Mouse (Mus musculus): ENCODE data around the gene Aqp9. TPM values are rescaled to one million over a fixed set of nuclear protein-coding genes. Genes with fewer than 3 reads are reported as not detected.
"Not testable (repeated sequence)": the region's sequence is repeated elsewhere in the genome, so short reads cannot be mapped to it uniquely, and the experiment has no call there.

Aqp9 gene
- polyA plus RNA-seq, 1 experiment, result 2.6 TPM

GRCm38 (mm10) chr9:71148890-71149289, 19.6 kb downstream of the Aqp9 start:
- TF ChIP-seq POLR2A (IDR thresholded peaks at IDR 0.05; ENCODE audit: extremely low read depth, insufficient read depth, low read length) (no peak), CTCF (IDR thresholded peaks at IDR 0.05; ENCODE audit: extremely low read depth, insufficient read depth, low read length) (no peak)
- Histone ChIP-seq H3K4me1 (ENCODE audit: control insufficient read depth, insufficient read depth, low read length) (no peaks in the 10 kb centered on the region), H3K4me3 (ENCODE audit: insufficient read depth, low read length) (no peak overlapping the region), H3K27ac (ENCODE audit: insufficient read depth, low read length) (no peak overlapping the region)

- Histone ChIP-seq H3K4me3 (ENCODE audit: insufficient read depth, low read length) (no peak overlapping the region), H3K27ac (ENCODE audit: insufficient read depth, low read length) (no peak overlapping the region), H3K4me1 (ENCODE audit: control insufficient read depth, insufficient read depth, low read length) (no peaks in the 10 kb centered on the region)
- no peak for TF ChIP-seq CTCF (IDR thresholded peaks at IDR 0.05; ENCODE audit: extremely low read depth, insufficient read depth, low read length)
- no peak for TF ChIP-seq POLR2A (IDR thresholded peaks at IDR 0.05; ENCODE audit: extremely low read depth, insufficient read depth, low read length)
Measured at GRCm38 (mm10) chr9:71146210-71146609, 22.3 kb downstream of the Aqp9 start.

GRCm38 (mm10) chr9:71140205-71140604, 28.3 kb downstream of the Aqp9 start:
- Histone ChIP-seq H3K27ac (ENCODE audit: insufficient read depth, low read length) (no peak overlapping the region), H3K4me1 (ENCODE audit: control insufficient read depth, insufficient read depth, low read length) (no peaks in the 10 kb centered on the region), H3K4me3 (ENCODE audit: insufficient read depth, low read length) (no peak overlapping the region)
- no peak for TF ChIP-seq CTCF (IDR thresholded peaks at IDR 0.05; ENCODE audit: extremely low read depth, insufficient read depth, low read length)

GRCm38 (mm10) chr9:71138936-71139335, 29.5 kb downstream of the Aqp9 start:
- no peak for TF ChIP-seq CTCF (IDR thresholded peaks at IDR 0.05; ENCODE audit: extremely low read depth, insufficient read depth, low read length)
- no peak for TF ChIP-seq POLR2A (IDR thresholded peaks at IDR 0.05; ENCODE audit: extremely low read depth, insufficient read depth, low read length)
- H3K4me1 ChIP-seq (ENCODE audit: control insufficient read depth, insufficient read depth, low read length), result no peaks in the 10 kb centered on the region
- H3K4me3 ChIP-seq (ENCODE audit: insufficient read depth, low read length), result no peak overlapping the region
- H3K27ac ChIP-seq (ENCODE audit: insufficient read depth, low read length), result no peak overlapping the region

GRCm38 (mm10) chr9:71137267-71137945, 31.1 kb downstream of the Aqp9 start:
- H3K4me1 ChIP-seq (ENCODE audit: control insufficient read depth, insufficient read depth, low read length), result no peaks in the 10 kb centered on the region
- no peak overlapping the region for H3K4me3 ChIP-seq (ENCODE audit: insufficient read depth, low read length)
- TF ChIP-seq POLR2A (IDR thresholded peaks at IDR 0.05; ENCODE audit: extremely low read depth, insufficient read depth, low read length), result no peak
- TF ChIP-seq CTCF (IDR thresholded peaks at IDR 0.05; ENCODE audit: extremely low read depth, insufficient read depth, low read length), result no peak
- no peak overlapping the region for H3K27ac ChIP-seq (ENCODE audit: insufficient read depth, low read length)

GRCm38 (mm10) chr9:71135073-71135472, 33.4 kb downstream of the Aqp9 start:
- TF ChIP-seq CTCF (IDR thresholded peaks at IDR 0.05; ENCODE audit: extremely low read depth, insufficient read depth, low read length), result no peak
- no peak for TF ChIP-seq POLR2A (IDR thresholded peaks at IDR 0.05; ENCODE audit: extremely low read depth, insufficient read depth, low read length)

GRCm38 (mm10) chr9:71133190-71133589, 35.3 kb downstream of the Aqp9 start:
- no peak overlapping the region for H3K27ac ChIP-seq (ENCODE audit: insufficient read depth, low read length)
- H3K4me1 ChIP-seq (ENCODE audit: control insufficient read depth, insufficient read depth, low read length), result no peaks in the 10 kb centered on the region
- no peak overlapping the region for H3K4me3 ChIP-seq (ENCODE audit: insufficient read depth, low read length)
- TF ChIP-seq CTCF (IDR thresholded peaks at IDR 0.05; ENCODE audit: extremely low read depth, insufficient read depth, low read length) (no peak), POLR2A (IDR thresholded peaks at IDR 0.05; ENCODE audit: extremely low read depth, insufficient read depth, low read length) (no peak)

More at GRCm38 (mm10) chr9:71135073-71135472, 33.4 kb downstream of the Aqp9 start:
- no peak overlapping the region for H3K27ac ChIP-seq (ENCODE audit: insufficient read depth, low read length)
- no peak overlapping the region for H3K4me3 ChIP-seq (ENCODE audit: insufficient read depth, low read length)
- H3K4me1 ChIP-seq (ENCODE audit: control insufficient read depth, insufficient read depth, low read length), result no peaks in the 10 kb centered on the region

GRCm38 (mm10) chr9:71131822-71132221, 36.7 kb downstream of the Aqp9 start:
- Histone ChIP-seq H3K4me1 (ENCODE audit: control insufficient read depth, insufficient read depth, low read length) (no peaks in the 10 kb centered on the region), H3K27ac (ENCODE audit: insufficient read depth, low read length) (no peak overlapping the region), H3K4me3 (ENCODE audit: insufficient read depth, low read length) (no peak overlapping the region)
- TF ChIP-seq CTCF (IDR thresholded peaks at IDR 0.05; ENCODE audit: extremely low read depth, insufficient read depth, low read length), result no peak
- TF ChIP-seq POLR2A (IDR thresholded peaks at IDR 0.05; ENCODE audit: extremely low read depth, insufficient read depth, low read length), result no peak

- Histone ChIP-seq H3K4me3 (ENCODE audit: insufficient read depth, low read length) (no peak overlapping the region), H3K4me1 (ENCODE audit: control insufficient read depth, insufficient read depth, low read length) (no peaks in the 10 kb centered on the region), H3K27ac (ENCODE audit: insufficient read depth, low read length) (no peak overlapping the region)
- TF ChIP-seq CTCF (IDR thresholded peaks at IDR 0.05; ENCODE audit: extremely low read depth, insufficient read depth, low read length) (peak; percentile 62), POLR2A (IDR thresholded peaks at IDR 0.05; ENCODE audit: extremely low read depth, insufficient read depth, low read length) (no peak)
Measured at GRCm38 (mm10) chr9:71128911-71129310, 39.6 kb downstream of the Aqp9 start.

GRCm38 (mm10) chr9:71126205-71126604, 42.3 kb downstream of the Aqp9 start:
- no peak overlapping the region for H3K4me3 ChIP-seq (ENCODE audit: insufficient read depth, low read length)
- H3K4me1 ChIP-seq (ENCODE audit: control insufficient read depth, insufficient read depth, low read length), result no peaks in the 10 kb centered on the region
- TF ChIP-seq CTCF (IDR thresholded peaks at IDR 0.05; ENCODE audit: extremely low read depth, insufficient read depth, low read length) (peak; percentile 49), POLR2A (IDR thresholded peaks at IDR 0.05; ENCODE audit: extremely low read depth, insufficient read depth, low read length) (no peak)
- no peak overlapping the region for H3K27ac ChIP-seq (ENCODE audit: insufficient read depth, low read length)

GRCm38 (mm10) chr9:71123095-71123494, 45.4 kb downstream of the Aqp9 start:
- H3K27ac ChIP-seq (ENCODE audit: insufficient read depth, low read length); H3K4me1 ChIP-seq (ENCODE audit: control insufficient read depth, insufficient read depth, low read length); H3K4me3 ChIP-seq (ENCODE audit: insufficient read depth, low read length): not testable (repeated sequence)

All from cortical plate, adult 2 months (tissue).